Mouse (Mus musculus) kidney, embryonic 14.5 days (tissue): ENCODE data around the gene Gm9117. TPM values are rescaled to one million over a fixed set of nuclear protein-coding genes. Genes with fewer than 3 reads are reported as not detected.
"Not testable (repeated sequence)": the region's sequence is repeated elsewhere in the genome, so short reads cannot be mapped to it uniquely, and the experiment has no call there.

Experiments
- ATAC-seq: fragments of 200-750 bp; cut with Nextera tagmentation; 2 replicates; pipeline ENCODE4 v1.8.0; 2017; ENCODE audit warnings: moderate number of reproducible peaks, mild to moderate bottlenecking, moderate TSS enrichment, moderate library complexity; ENCODE audit not compliant: low FRiP score, low TSS enrichment
- H3K27ac ChIP-seq: fragments of 300-500 bp; sonication (generic); 2 replicates; pipeline ENCODE4 v1.5.1; 2014; ENCODE audit warnings: low read depth, mild to moderate bottlenecking, low read length, moderate library complexity, mixed read lengths
- H3K27me3 ChIP-seq: fragments of 300-500 bp; sonication (generic); 2 replicates; pipeline ENCODE4 v1.6.1; 2014; ENCODE audit warnings: mild to moderate bottlenecking, low read length; ENCODE audit not compliant: control insufficient read depth, insufficient read depth
- H3K36me3 ChIP-seq: fragments of 300-500 bp; sonication (generic); 2 replicates; pipeline ENCODE4 v1.6.1; 2014; ENCODE audit warnings: low read length, mixed read lengths; ENCODE audit not compliant: control insufficient read depth, insufficient read depth
- H3K4me1 ChIP-seq: fragments of 300-500 bp; sonication (generic); 2 replicates; pipeline ENCODE4 v1.6.1; 2014; ENCODE audit warnings: low read length, mixed read lengths; ENCODE audit not compliant: control insufficient read depth, insufficient read depth
- H3K4me2 ChIP-seq: fragments of 300-500 bp; sonication (generic); replicated peaks from 2 replicates; pipeline ENCODE4 v1.6.1; 2014; ENCODE audit warnings: low read depth, mild to moderate bottlenecking, low read length
- H3K4me3 ChIP-seq: fragments of 300-500 bp; sonication (generic); 2 replicates; pipeline ENCODE4 v1.5.1; 2014; ENCODE audit warnings: mild to moderate bottlenecking, low read length
- H3K9ac ChIP-seq: fragments of 300-500 bp; sonication (generic); 2 replicates; pipeline ENCODE4 v1.6.1; 2014; ENCODE audit warnings: low read depth, mild to moderate bottlenecking, low read length, moderate library complexity
- H3K9me3 ChIP-seq: fragments of 300-500 bp; sonication (generic); 2 replicates; pipeline ENCODE4 v1.6.1; 2016; ENCODE audit warnings: low read length; ENCODE audit not compliant: control insufficient read depth
- WGBS: fragments of 180-500 bp; shearing (Covaris S2); extraction: QIAGEN DNeasy Blood & Tissue Kit; methylation state at CpG from one replicate; pipeline ENCODE4 v1.1.7; 2014; 5-methylcytosine and 5-hydroxymethylcytosine counted together
- polyA plus RNA-seq: library from polyadenylated mRNA; unstranded; fragments of >200 nt; fragmentation: Nextera tagmentation; extraction: Ambion mirVana; gene quantifications from 2 replicates; pipeline ENCODE4 v1.2.1, GENCODE M21; 2014

Gene Gm9117
- not detected in 2 replicates for polyA plus RNA-seq

- WGBS, result 91% methylated on average over 3 of the region's 4 CpGs
These were observed at the start of gene Gm9117 for GRCm38 (mm10) chr3:93943443-93943842. Gene Gm9117, minus strand, starts transcription at chr3:93943543.

GRCm38 (mm10) chr3:93968938-93969337 is 25.6 kb upstream of the Gm9117 start:
- 93% methylated on average over 5 of the region's 6 CpGs for WGBS
- not testable (repeated sequence) for ATAC-seq

More at GRCm38 (mm10) chr3:93943443-93943842, at the start of gene Gm9117:
- H3K4me3 ChIP-seq, H3K36me3 ChIP-seq, ATAC-seq, H3K27me3 ChIP-seq, H3K9ac ChIP-seq, H3K4me2 ChIP-seq, H3K4me1 ChIP-seq, H3K9me3 ChIP-seq, H3K27ac ChIP-seq: not testable (repeated sequence)

GRCm38 (mm10) chr3:93961214-93961613 is 17.9 kb upstream of the Gm9117 start, which contains the start of gene Tdpoz5:
Gene Tdpoz5, minus strand, starts transcription at chr3:93961314.
- H3K9me3 ChIP-seq, H3K27ac ChIP-seq, ATAC-seq, H3K9ac ChIP-seq, H3K4me3 ChIP-seq, H3K36me3 ChIP-seq, H3K4me1 ChIP-seq, H3K27me3 ChIP-seq, H3K4me2 ChIP-seq: not testable (repeated sequence)
- WGBS, result 90% methylated on average over 2 of the region's 4 CpGs

More at GRCm38 (mm10) chr3:93968938-93969337, 25.6 kb upstream of the Gm9117 start:
- not testable (repeated sequence) for H3K9me3 ChIP-seq, H3K9ac ChIP-seq, H3K36me3 ChIP-seq, H3K4me1 ChIP-seq, H3K27ac ChIP-seq, H3K4me2 ChIP-seq, H3K27me3 ChIP-seq, H3K4me3 ChIP-seq

GRCm38 (mm10) chr3:93938386-93938785 is 5.0 kb downstream of the Gm9117 start:
- not testable (repeated sequence) for H3K9ac ChIP-seq, H3K4me2 ChIP-seq, H3K27ac ChIP-seq, H3K4me3 ChIP-seq, ATAC-seq, H3K4me1 ChIP-seq, H3K36me3 ChIP-seq, H3K27me3 ChIP-seq, H3K9me3 ChIP-seq
- WGBS, result no CpG with 5 or more reads among the region's 3 CpGs

Other genes starting within 250 kb of the Gm9117 start
- not detected in 2 replicates for gene Gm5773, start 170.5 kb downstream of the Gm9117 start, polyA plus RNA-seq
- not detected in 2 replicates for gene Tdpoz4, start 147.1 kb downstream of the Gm9117 start, polyA plus RNA-seq
- gene Tdpoz3, start 117.5 kb downstream of the Gm9117 start, polyA plus RNA-seq, result not detected in 2 replicates
- not detected in 2 replicates for gene Tdpoz5, start 17.8 kb upstream of the Gm9117 start, polyA plus RNA-seq
- gene Gm9125, start 111.3 kb upstream of the Gm9117 start, polyA plus RNA-seq, result not detected in 2 replicates
- not detected in 2 replicates for gene Gm10697, start 129.1 kb upstream of the Gm9117 start, polyA plus RNA-seq
- not detected in 2 replicates for gene Gm10696, start 234.7 kb upstream of the Gm9117 start, polyA plus RNA-seq